Mouse (Mus musculus) c-Kit-negative CD71-positive TER-119-positive erythroid progenitor cells, embryonic 14.5 days (primary cell): ENCODE measurements around the gene Nat8f1.
"Not testable (repeated sequence)": the region's sequence is repeated elsewhere in the genome, so short reads cannot be mapped to it uniquely, and the experiment has no call there.

Source experiments
- DNase-seq: peaks from one replicate; pipeline ENCODE4 v3.0.0-alpha.2; 2013; ENCODE audit warnings: low read depth, low spot score

The Nat8f1 gene

GRCm38 (mm10) chr6:85906911-85907351 is 8.6 kb downstream of the Nat8f1 start:
- not testable (repeated sequence) for DNase-seq

DNA sequence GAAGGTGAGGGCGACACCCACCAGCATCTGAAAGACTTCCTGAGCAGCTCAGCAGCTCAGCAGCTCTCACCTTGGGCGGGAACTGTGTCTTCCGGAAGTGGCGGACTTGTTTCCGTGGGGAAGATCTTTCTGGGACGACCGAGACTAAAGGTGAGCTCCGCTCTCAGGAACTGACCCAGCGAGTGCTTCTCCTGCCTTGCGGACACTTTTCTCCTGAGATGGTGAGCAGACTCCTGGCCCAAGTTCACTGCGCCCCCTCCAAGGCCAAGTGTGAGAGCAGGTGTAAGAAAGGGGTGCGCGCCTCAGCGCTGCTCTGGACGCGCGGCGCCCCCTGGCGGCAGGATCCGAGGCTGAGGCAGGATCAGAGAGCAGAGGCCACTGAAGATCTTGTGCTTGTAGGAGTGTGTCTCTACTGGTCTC is 10.8 kb downstream of the Nat8f1 start, which contains the start of gene Nat8f4:
Gene Nat8f4 (minus strand): TSS at position 243 of the 420 bp plus-strand sequence.
- peak; percentile 37 for DNase-seq

- DNase-seq = no peak
Measured at GRCm38 (mm10) chr6:85902303-85902702, 13.2 kb downstream of the Nat8f1 start.

GRCm38 (mm10) chr6:85898596-85899475 is 16.7 kb downstream of the Nat8f1 start:
- DNase-seq = not testable (repeated sequence)

GRCm38 (mm10) chr6:85895061-85895648 is 20.3 kb downstream of the Nat8f1 start:
- DNase-seq = not testable (repeated sequence)

DNA sequence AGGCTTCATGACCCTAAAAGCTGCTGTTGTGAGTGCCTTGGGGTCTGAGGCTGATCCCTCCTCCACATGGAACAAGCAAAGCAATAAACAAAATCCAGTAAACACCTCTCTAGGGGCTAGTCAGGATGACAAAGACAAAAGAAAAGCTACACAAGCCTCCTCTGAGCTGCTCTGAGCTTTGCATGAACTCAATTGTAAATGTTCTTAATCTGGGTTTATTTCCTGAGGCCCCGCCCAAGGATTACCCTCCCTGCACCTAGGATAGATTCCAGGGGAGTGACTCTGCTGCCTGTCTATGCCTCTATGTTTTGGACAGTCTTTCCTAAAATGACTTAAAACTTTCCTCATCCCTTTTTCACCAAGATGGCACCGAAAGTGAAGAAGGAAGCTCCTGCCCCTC is 26.5 kb downstream of the Nat8f1 start:
- no peak for DNase-seq

DNA sequence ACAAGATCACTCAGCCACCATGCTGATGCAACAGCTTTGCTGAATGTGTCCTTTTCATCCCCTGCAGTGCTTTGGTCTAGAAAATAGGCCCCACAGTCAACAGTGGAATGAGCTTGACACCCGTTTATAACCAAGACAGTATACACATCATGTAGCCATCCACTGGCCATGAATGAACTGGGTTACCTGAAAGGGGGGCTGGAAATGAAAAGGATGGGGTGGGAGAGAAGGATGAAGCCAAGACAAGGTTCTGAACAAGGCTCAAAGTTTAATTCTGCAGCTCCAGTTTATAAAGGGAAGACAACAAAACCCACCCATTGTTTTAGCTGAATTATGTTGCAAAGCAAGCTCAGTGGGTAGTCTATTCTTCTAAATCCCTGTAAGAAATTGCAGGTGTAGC is 31.2 kb downstream of the Nat8f1 start:
- DNase-seq = no peak

- DNase-seq = not testable (repeated sequence)
Measured at GRCm38 (mm10) chr6:85883246-85883645, 32.2 kb downstream of the Nat8f1 start.

DNA sequence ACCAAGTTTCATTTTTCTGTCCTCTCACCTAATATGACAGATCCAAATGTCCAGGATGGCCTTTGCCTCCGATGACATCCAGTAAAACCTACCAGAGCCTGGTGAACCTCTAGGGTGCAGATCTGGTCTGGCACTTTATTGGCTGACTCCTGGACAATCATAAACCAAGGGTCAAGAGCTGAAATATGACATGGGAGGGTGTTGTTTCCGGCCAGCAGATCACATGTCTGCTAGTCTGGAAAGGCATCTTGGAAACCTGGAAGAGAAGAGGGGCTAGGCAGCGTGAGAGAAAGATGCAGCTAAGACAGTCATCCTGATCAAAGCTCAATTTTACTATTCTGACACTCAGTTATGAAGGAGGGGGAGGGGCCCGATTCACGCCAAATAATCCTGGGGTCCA is 46.5 kb downstream of the Nat8f1 start, which contains the start of gene Nat8f2:
Gene Nat8f2 (minus strand): TSS at position 153 of the 400 bp plus-strand sequence.
- DNase-seq = not testable (repeated sequence)

GRCm38 (mm10) chr6:85867726-85868690 is 47.5 kb downstream of the Nat8f1 start:
- no peak for DNase-seq

GRCm38 (mm10) chr6:85866995-85867394 is 48.5 kb downstream of the Nat8f1 start:
- DNase-seq = not testable (repeated sequence)

DNA sequence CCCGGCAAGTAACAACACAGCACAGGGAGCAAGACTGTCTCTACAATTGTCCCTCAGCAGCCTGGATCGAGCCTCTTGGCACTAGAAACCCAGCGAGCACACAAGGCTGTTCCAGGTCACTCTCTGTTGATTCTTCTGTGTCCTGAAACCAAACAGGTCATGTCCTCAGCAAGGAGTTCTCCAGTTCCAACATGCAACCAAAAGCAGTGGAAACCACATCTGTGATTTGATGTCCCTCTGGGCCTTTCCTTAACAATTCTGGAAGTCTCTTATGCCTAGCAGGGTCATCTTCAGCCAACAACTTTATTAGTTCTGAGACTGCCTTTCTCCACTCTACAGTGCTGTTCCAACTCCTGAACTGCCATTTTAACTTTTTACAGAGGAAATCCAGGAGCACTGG is 49.3 kb downstream of the Nat8f1 start:
- not testable (repeated sequence) for DNase-seq

- not testable (repeated sequence) for DNase-seq
Measured at GRCm38 (mm10) chr6:85864900-85865639, 50.4 kb downstream of the Nat8f1 start.

DNA sequence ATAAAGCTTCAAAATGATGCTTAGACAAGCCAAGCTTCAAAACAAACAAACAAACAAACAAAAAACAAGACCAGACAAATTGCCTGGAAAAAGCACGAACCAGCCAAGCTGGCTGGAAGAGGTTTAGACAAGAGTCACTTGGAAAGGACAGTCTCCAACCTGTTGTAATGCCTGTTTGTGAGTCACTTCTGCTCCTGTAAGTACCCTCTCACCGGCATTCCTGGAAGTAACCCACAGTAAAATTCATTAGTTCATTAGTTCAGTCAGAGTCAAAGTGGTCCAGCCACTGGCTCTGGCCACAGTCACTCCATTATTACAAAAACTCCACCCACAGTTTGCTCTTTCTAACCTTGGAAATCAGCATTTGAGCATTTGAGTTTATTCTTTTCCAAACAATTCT is 51.6 kb downstream of the Nat8f1 start:
- no peak for DNase-seq

DNA sequence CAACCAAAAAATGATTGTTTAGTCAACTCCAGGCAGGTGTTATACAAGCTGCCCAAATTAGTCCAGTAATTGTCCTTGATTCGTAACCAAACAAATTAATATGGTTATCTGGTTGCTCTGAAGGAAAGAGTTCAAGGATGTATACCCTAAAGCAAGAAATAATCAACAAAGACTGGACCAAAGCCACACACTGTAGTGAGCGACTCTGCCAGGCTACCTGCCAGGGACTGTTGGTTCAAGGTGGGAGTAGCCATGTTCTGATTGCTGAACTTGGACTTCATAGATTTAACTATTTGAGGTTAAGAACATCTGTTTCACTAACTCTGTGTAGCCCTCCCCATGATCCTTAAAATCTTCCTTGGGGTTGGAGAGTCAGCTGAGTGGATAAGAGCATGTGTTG is 52.4 kb downstream of the Nat8f1 start:
- DNase-seq = no peak

GRCm38 (mm10) chr6:85862565-85862964 is 52.9 kb downstream of the Nat8f1 start:
- no peak for DNase-seq

DNA sequence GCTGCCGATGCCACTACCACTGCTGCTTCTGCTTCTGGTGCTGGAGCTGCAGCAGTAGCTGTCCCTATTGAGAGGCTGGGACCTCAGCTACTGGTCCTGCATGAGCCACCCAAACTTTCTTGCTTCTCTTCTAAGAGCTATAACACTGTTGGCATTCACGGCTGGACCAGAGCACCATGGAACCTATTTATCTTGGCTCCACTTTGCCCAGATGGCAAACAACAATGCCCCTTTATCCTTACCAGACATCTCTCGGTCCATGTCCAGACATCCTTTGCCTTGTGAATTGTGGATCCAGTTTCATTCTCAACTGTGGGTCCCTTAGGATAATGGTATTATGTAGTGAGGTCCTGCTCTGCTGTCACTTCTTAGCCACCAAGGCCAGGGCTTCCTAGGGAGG is 54.2 kb downstream of the Nat8f1 start:
- DNase-seq = no peak
